In the genomic region with DNA sequence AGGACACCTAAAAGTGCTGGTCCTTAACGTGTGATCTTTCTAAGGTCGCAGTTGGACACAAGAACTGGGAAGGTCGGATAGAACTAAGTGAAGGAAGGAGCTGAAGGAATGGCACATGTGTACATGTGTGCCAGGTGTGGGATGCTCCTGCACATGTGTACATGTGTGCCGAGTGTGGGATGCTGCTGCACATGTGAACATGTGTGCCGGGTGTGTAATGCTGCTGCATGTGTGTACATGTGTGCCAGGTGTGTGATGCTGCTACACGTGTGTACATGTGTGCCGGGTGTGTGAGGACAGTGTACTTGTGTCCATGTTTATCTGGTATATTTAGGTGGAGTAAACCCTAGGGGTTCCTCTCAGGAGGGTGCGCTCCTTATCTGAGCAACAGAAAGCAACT, we compare ENCODE assay signal across 18 mouse cellular contexts. TPM values are rescaled to one million over a fixed set of nuclear protein-coding genes. Genes with fewer than 3 reads are reported as not detected.
DNase-seq lines count a peak whose midpoint lies in the region; ATAC-seq and TF ChIP-seq lines count a peak whose summit lies in the region.
"Had no signal": no experiment of that assay in that cellular context is flagged by ENCODE, and none has a peak within 500 bp of the region (broad histone marks: within the 10 kb centered on the region; RNA-seq: fewer than 3 reads in every experiment).

No protein-coding gene starts in this region.

- TF ChIP-seq EP300 in liver, postnatal 0 days (IDR thresholded peaks at IDR 0.05; ENCODE audit: low read depth): no peak

- no peak overlapping the region for H3K27ac ChIP-seq in forebrain, embryonic 10.5 days
- H3K27ac ChIP-seq in forebrain, embryonic 13.5 days: no peak overlapping the region
- H3K27ac ChIP-seq in kidney, postnatal 0 days: no peak overlapping the region
- H3K27ac ChIP-seq in bone marrow, adult 2 months (ENCODE audit: control insufficient read depth, insufficient read depth, low read depth, low read length, poor library complexity): no peak overlapping the region
- H3K27ac ChIP-seq in liver, postnatal 0 days (ENCODE audit: low read depth): no peak overlapping the region
- H3K27ac ChIP-seq: embryonic facial prominence, embryonic 15.5 days; forebrain, embryonic 15.5 days; intestine, embryonic 15.5 days; limb, embryonic 10.5 days; midbrain, embryonic 10.5 days had no signal

- no peak overlapping the region for H3K4me2 ChIP-seq in forebrain, embryonic 13.5 days
- peak overlapping the region; percentile 3; the same call in 1 of the 2 replicates for H3K4me2 ChIP-seq in kidney, postnatal 0 days (ENCODE audit: low read length)
- H3K4me2 ChIP-seq in liver, postnatal 0 days (ENCODE audit: low read depth, low read length): peak overlapping the region; percentile 89
- H3K4me2 ChIP-seq: embryonic facial prominence, embryonic 15.5 days had no signal

- H3K27me3 ChIP-seq in forebrain, embryonic 10.5 days (ENCODE audit: poor library complexity, severe bottlenecking): no peaks in the 10 kb centered on the region
- no peaks in the 10 kb centered on the region for H3K27me3 ChIP-seq in forebrain, embryonic 13.5 days
- no peaks in the 10 kb centered on the region for H3K27me3 ChIP-seq in kidney, postnatal 0 days (ENCODE audit: insufficient read depth, low read length)
- H3K27me3 ChIP-seq in liver, postnatal 0 days (ENCODE audit: insufficient read depth, low read length): no peaks in the 10 kb centered on the region
- H3K27me3 ChIP-seq: embryonic facial prominence, embryonic 15.5 days; forebrain, embryonic 15.5 days; intestine, embryonic 15.5 days had no signal

- no peak for TF ChIP-seq CTCF in kidney, postnatal 0 days (IDR thresholded peaks at IDR 0.05; ENCODE audit: low read depth)
- TF ChIP-seq CTCF in bone marrow, adult 2 months (IDR thresholded peaks at IDR 0.05; ENCODE audit: control insufficient read depth, insufficient read depth, low read length): no peak
- no peak for TF ChIP-seq CTCF in liver, postnatal 0 days (IDR thresholded peaks at IDR 0.05; ENCODE audit: low read depth)

- peaks cover 55% of the 10 kb centered on the region for H3K4me1 ChIP-seq in forebrain, embryonic 10.5 days
- H3K4me1 ChIP-seq in forebrain, embryonic 13.5 days: peaks cover 61% of the 10 kb centered on the region
- H3K4me1 ChIP-seq in kidney, postnatal 0 days (replicated peaks; ENCODE audit: insufficient read depth, low read length): peaks cover 39% of the 10 kb centered on the region
- peaks cover 15% of the 10 kb centered on the region for H3K4me1 ChIP-seq in bone marrow, adult 2 months (ENCODE audit: control insufficient read depth, insufficient read depth, low read length)
- peaks cover 49% of the 10 kb centered on the region for H3K4me1 ChIP-seq in liver, postnatal 0 days (ENCODE audit: insufficient read depth)

- intact Hi-C loops in left cerebral cortex, postnatal 10 days (cut with DNase I): no loop called here

- no peak for DNase-seq in forebrain, embryonic 10.5 days (ENCODE audit: extremely low spot score, low spot score)
- DNase-seq in kidney, postnatal 0 days (ENCODE audit: low spot score): no peak
- DNase-seq in kidney, postnatal 36 days: no peak
- no peak for DNase-seq in liver, postnatal 0 days
- DNase-seq in thymus, postnatal 36 days: no peak
- no peak for DNase-seq in left cerebral cortex, postnatal 10 days (ENCODE audit: extremely low spot score in 1 of 2, low spot score in 2 of 2)
- DNase-seq: cerebellum, adult 11-12 months; heart, adult 11 months; heart, postnatal 14 days; kidney, postnatal 25 days; thymus, postnatal 25 days had no signal

- no peak for TF ChIP-seq POLR2A in bone marrow, adult 2 months (IDR thresholded peaks at IDR 0.05; ENCODE audit: borderline replicate concordance, control insufficient read depth, low read depth, low read length)

- no peak overlapping the region for H3K9ac ChIP-seq in forebrain, embryonic 13.5 days
- H3K9ac ChIP-seq in kidney, postnatal 0 days (ENCODE audit: low read depth, low read length): no peak overlapping the region
- H3K9ac ChIP-seq in liver, postnatal 0 days (replicated peaks): 0 out of 2 replicates have a peak overlapping the region, but pooled peaks have one; percentile 28
- H3K9ac ChIP-seq: embryonic facial prominence, embryonic 15.5 days; forebrain, embryonic 15.5 days; intestine, embryonic 15.5 days had no signal

- no peaks in the 10 kb centered on the region for H3K9me3 ChIP-seq in forebrain, embryonic 10.5 days
- H3K9me3 ChIP-seq in forebrain, embryonic 13.5 days (replicated peaks): no peaks in the 10 kb centered on the region
- H3K9me3 ChIP-seq in kidney, postnatal 0 days (replicated peaks; ENCODE audit: low read length): no peaks in the 10 kb centered on the region
- H3K9me3 ChIP-seq in liver, postnatal 0 days (ENCODE audit: low read length): no peaks in the 10 kb centered on the region
- H3K9me3 ChIP-seq: embryonic facial prominence, embryonic 15.5 days; forebrain, embryonic 15.5 days; intestine, embryonic 15.5 days; limb, embryonic 10.5 days; midbrain, embryonic 10.5 days had no signal

- H3K4me3 ChIP-seq in forebrain, embryonic 10.5 days: peak overlapping the region; percentile 97; the same call in 1 of the 2 replicates
- no peak overlapping the region for H3K4me3 ChIP-seq in forebrain, embryonic 13.5 days
- H3K4me3 ChIP-seq in kidney, postnatal 0 days (replicated peaks; ENCODE audit: low read depth, low read length): no peak overlapping the region
- peak overlapping the region; percentile 1 for H3K4me3 ChIP-seq in bone marrow, adult 2 months (replicated peaks; ENCODE audit: control insufficient read depth, low read depth, low read length)
- no peak overlapping the region for H3K4me3 ChIP-seq in liver, postnatal 0 days (ENCODE audit: low read depth, low read length)
- H3K4me3 ChIP-seq: embryonic facial prominence, embryonic 15.5 days; intestine, embryonic 15.5 days had no signal

- no peak for ATAC-seq in forebrain, embryonic 13.5 days
- no peak for ATAC-seq in kidney, postnatal 0 days (replicated peaks; ENCODE audit: low FRiP score, low read depth)
- ATAC-seq in liver, postnatal 0 days: no peak
- ATAC-seq: forebrain, embryonic 15.5 days; intestine, embryonic 15.5 days had no signal

- 96% methylated on average over 8 of the region's 8 CpGs for WGBS in forebrain, embryonic 10.5 days
- WGBS in forebrain, embryonic 13.5 days: 91% methylated on average over 8 of the region's 8 CpGs
- 86% methylated on average over 8 of the region's 8 CpGs for WGBS in kidney, postnatal 0 days
- 42% methylated on average over 8 of the region's 8 CpGs for WGBS in bone marrow, adult 2 months
- WGBS in liver, postnatal 0 days (ENCODE audit: insufficient replicate concordance): 61% methylated on average over 8 of the region's 8 CpGs

- peaks cover 6% of the 10 kb centered on the region for H3K36me3 ChIP-seq in forebrain, embryonic 10.5 days (replicated peaks)
- no peaks in the 10 kb centered on the region for H3K36me3 ChIP-seq in forebrain, embryonic 13.5 days (ENCODE audit: poor library complexity, severe bottlenecking)
- no peaks in the 10 kb centered on the region for H3K36me3 ChIP-seq in kidney, postnatal 0 days (ENCODE audit: insufficient read depth, low read length)
- H3K36me3 ChIP-seq in liver, postnatal 0 days (replicated peaks; ENCODE audit: insufficient read depth, low read length): peaks cover 7% of the 10 kb centered on the region; the same call in 1 of the 2 replicates
- H3K36me3 ChIP-seq: forebrain, embryonic 15.5 days; intestine, embryonic 15.5 days had no signal

RNA-seq across cellular contexts. Expression of a gene that starts 3.0 kb away (rescaled TPM):
- 49.9 and 55.4 TPM in 2 replicates for polyA plus RNA-seq in forebrain, embryonic 10.5 days (2016; fragmentation: Nextera tagmentation; extraction: Ambion mirVana)
- polyA plus RNA-seq in forebrain, embryonic 13.5 days (2015; fragmentation: Nextera tagmentation; extraction: Ambion mirVana): 67.5 and 68.1 TPM in 2 replicates
- 62.5 and 69.9 TPM in 2 replicates for polyA plus RNA-seq in kidney, postnatal 0 days (2015; fragmentation: Nextera tagmentation; extraction: Ambion mirVana)
- polyA plus RNA-seq in bone marrow, adult 2 months (2011; ENCODE audit: insufficient read depth, insufficient read length, low replicate concordance, missing spikeins): 89.2 and 180 TPM in 2 replicates
- polyA plus RNA-seq in liver, postnatal 0 days (2015; fragmentation: Nextera tagmentation; extraction: Ambion mirVana): 25.2 and 29.9 TPM in 2 replicates
- total RNA-seq in left cerebral cortex, postnatal 10 days (2021): 10 to 100 TPM; 85.0 to 96.8 TPM

RNA-seq across cellular contexts. Expression of a gene that starts 32.6 kb away (rescaled TPM):
- polyA plus RNA-seq in forebrain, embryonic 10.5 days (2016; fragmentation: Nextera tagmentation; extraction: Ambion mirVana): 0.04 TPM in 1 of 2 replicates, not detected in the other
- polyA plus RNA-seq in forebrain, embryonic 13.5 days (2015; fragmentation: Nextera tagmentation; extraction: Ambion mirVana): 0.04 and 0.08 TPM in 2 replicates
- polyA plus RNA-seq in kidney, postnatal 0 days (2015; fragmentation: Nextera tagmentation; extraction: Ambion mirVana): 0.06 and 0.08 TPM in 2 replicates
- 2.6 and 3.8 TPM in 2 replicates for polyA plus RNA-seq in bone marrow, adult 2 months (2011; ENCODE audit: insufficient read depth, insufficient read length, low replicate concordance, missing spikeins)
- polyA plus RNA-seq in liver, postnatal 0 days (2015; fragmentation: Nextera tagmentation; extraction: Ambion mirVana): 1.3 and 1.5 TPM in 2 replicates
- total RNA-seq in left cerebral cortex, postnatal 10 days (2021): 1 to 10 TPM; 2.2 to 2.6 TPM

Comparison
In these comparisons a context has a peak if more than half of its experiments do, and no peak if none do; other contexts are left out.
1. H3K4me3 ChIP-seq: peak in forebrain, embryonic 10.5 days (single experiment) and bone marrow, adult 2 months (single experiment); none in forebrain, embryonic 13.5 days (single experiment), kidney, postnatal 0 days (single experiment) and liver, postnatal 0 days (single experiment).